Mouse (Mus musculus): ENCODE data around the gene Ctnnd1.

Ctnnd1 gene

DNA sequence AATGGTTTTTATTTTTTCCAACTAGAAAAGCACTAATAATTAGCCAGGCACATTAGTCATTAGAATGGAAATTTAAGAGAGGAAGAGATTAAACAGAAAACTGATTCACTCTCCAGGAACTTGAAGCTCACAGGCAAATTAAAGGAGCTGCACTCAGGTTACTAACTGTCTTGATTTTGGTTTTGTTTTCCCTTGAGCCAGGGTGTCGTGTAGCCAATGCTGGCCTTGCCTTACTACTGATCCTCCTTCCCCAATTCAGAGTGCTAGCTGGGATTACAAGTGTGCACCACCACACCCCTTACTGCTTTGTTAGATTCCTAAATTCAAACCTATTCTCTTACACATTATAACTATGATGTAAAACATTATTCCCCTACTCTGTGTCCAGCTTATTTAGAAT, 42.7 kb downstream of the Ctnnd1 start:
- no peak for DNase-seq (ENCODE audit: low spot score in 2 of 2)

DNA sequence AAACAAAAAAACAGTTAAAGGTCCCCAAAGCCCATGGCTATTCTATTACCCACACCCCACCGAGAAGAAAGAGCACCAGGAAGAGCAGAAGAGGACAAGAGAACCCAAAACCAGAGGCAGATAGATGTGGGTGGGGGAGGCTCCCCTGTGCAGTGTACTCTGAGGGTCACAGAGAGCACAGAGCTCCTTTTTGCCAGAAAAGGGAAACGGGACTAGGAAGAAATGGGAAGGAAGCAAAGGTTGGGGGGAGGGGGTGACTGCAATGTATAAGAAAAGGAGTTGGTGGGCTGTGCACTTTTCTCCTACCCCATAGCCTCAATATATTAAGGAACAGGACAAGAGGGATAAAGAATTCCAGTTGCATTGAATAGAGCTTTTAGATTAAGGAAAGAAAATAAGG, 49.6 kb downstream of the Ctnnd1 start:
- DNase-seq (ENCODE audit: low spot score in 2 of 2): no peak

DNA sequence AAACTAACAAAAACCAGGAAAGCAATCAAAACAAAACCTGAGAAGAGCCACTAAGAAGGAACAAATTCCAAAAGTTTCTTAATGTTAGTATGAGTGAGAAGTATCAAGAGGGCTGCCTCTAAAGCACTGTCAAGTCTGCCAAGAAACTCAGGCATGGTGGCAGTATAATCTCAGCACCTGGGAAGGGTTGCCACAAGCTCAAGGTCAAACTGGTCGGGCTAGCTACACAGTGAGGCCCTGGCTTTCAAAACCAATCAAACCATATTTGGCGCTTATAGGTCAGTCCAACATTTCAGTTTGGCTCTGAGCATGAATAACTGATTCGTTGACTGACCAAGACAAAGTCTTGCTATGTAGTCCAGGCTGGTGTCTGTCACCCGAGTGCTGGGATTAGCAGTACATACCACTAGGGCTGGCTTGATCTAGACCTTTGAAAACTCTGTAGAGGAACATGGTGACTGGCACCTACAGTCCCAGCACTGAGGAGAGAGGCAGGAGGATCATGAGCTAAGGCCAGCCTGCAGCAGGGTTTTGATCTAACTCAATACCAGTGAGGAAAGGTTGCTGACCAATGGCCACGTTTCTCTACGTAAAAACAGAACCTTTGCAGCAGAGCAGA, 51.2 kb downstream of the Ctnnd1 start:
- no peak for DNase-seq (ENCODE audit: low spot score in 2 of 2)

DNA sequence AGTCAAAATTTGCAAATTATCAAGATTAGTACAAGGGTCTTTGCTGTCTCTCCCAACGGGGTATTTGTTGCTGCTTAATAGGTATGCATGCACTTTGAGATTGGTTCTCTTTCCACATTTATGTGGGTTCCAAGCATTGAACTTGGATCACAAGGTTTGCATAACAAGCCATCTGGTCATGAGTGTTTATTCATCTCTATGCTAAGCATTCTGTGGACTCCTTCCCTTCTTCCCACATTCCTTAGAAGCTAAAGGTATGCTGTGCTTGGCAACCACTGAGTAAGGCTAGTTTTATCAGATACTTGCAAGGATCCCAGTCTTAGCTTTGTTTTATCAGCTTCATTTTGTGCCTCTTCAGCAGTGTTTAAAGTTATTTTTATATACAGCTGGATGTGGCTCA, 53.4 kb downstream of the Ctnnd1 start:
- DNase-seq (ENCODE audit: low spot score in 2 of 2): no peak

DNA sequence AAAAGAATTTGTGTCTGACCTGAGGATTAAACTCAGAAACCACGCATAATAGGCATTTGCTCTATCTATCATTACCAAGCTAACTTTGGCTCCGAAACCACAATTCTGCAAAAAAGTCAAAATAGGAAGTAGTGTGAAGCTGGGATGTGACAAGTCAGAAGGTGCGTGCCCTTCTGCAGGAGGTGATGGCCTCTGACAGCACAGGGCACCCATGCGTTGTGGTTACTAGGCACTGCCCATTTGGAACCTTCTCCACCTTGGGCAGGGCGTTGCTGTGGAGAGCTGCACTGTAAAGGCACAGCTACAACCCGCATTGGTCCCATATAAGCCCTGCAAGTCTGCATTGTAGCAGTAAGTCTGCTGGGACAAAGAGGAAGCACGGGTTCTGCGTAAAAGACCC, 57.8 kb downstream of the Ctnnd1 start:
- no peak for DNase-seq (ENCODE audit: low spot score in 2 of 2)

DNA sequence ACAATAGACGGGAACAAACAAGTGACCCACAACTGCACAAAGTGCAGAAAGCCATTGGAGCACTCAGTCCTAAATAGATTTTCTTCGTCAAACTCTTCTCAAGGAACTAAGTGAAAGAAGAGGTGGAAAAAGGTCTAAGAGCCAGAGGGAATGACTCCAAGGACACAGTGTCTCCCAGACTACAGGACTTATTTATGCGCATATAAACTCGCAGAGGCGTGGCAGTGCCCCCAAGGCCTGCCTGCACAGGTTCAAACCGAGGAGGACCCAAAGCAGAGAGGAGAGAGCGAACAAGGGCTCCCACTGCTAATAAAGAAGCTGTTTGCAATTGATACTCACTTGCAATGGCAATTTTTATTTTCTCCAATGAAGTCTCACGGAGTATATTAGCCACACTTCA, 64.9 kb downstream of the Ctnnd1 start:
- no peak for DNase-seq (ENCODE audit: low spot score in 2 of 2)

DNA sequence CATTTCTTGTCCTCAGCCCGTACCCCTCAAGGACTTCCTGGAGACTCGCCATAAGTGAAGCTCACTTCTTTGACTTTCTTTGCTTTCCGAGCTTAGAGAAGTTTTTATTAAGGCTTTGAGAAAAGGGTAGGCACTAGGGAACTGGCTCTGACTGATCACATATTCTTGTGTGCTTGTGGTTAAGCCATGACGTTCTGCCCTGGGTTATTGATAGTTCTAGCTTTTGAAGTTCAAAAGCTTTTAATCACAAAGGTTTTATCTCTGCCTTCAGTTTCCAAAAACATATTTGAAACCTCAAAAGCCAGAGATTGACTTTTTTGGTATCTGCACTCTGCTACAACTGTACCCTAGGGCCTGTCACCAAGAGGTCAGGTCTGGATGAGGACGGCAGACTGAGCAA, 68.3 kb downstream of the Ctnnd1 start:
- DNase-seq (ENCODE audit: low spot score in 2 of 2): no peak

DNA sequence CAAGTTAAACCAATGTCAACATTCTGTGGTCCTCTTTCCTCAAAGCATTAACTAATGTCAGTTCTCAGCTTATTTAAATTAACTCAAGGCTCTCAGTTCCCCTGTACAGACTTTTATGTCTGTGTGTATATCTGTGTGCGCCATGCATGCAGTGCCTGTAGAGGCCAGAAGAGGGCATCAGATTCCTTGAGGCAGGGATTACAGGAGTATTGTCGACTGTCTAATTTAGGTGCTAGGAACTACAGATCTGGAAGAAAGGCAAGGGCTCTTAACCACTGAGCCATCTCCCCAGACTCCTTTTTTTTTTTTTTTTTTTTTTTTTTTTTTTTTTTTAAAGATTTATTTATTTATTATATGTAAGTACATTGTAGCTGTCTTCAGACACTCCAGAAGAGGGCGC, 69.4 kb downstream of the Ctnnd1 start:
- DNase-seq (ENCODE audit: low spot score in 2 of 2): peak in 1 of 2 experiments; percentile 30

DNA sequence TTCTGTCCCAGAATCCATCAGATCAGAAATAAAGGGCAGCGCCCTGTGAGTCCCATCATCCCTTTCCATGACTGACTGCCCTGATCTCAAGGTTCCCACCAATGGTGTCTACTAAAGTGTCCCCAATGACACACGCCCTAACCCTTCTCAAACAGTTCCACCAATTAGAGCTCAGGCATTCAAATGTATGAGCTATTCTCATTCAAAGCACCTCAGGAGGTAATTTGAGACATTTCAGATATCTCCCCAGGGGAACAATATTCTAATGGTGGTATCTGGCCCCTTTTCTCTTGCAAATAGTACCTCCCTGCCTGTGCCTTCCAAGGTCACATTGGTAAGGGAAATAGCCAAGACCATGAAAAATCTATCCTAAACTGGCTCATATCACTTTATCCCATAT, 71.3 kb downstream of the Ctnnd1 start:
- no peak for DNase-seq (ENCODE audit: low spot score in 2 of 2)

DNA sequence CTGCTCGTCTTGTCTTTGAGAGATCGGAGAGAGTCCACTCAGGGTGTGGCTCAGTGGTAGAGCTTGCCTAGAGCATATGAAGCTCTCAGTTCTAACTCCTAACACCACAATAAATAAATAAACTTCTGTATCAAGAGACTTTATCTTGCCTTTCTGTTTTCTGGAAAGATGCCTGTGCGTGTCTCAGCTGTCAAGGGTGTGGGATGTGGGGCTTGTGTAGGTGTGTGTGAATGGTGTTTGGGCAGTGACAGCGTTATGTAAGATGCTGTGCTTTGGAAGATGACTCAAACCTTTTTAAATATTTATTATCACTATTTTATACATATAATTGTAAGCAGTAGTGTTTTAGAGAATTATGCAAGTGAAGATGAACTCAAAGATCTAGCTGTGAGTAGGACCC, 76.4 kb downstream of the Ctnnd1 start:
- DNase-seq (ENCODE audit: low spot score in 2 of 2): no peak

DNA sequence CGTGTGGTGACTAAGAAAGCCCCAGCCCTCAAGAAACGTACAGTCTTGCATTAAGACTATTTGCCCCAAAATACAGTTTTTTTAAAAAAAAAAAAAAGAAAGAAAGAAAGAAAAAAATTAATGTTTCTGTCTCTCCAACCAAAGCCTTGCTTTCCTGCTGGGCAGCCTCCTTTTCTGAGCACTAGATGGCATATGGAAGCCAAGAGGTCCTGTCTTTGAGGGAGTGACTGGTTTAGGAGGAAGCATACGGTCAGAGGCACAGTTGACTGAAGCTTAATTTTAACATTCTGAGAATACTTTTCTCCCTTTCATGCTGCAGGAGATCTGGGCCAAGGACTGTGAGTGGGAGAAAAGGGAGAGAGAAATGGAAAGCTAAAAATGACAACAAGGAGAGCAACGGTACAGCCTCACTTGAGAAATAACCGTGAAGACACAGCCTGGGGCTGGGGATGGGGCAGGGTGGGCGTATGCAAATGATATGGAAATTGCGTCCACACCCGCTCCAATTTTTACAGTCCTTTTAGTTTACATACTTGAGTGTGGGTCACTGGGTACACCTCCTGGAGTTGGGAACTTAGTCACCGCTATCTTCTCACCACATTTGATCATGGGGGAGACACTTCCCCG, 93.6 kb downstream of the Ctnnd1 start:
- no peak for DNase-seq (ENCODE audit: low spot score in 2 of 2)

DNA sequence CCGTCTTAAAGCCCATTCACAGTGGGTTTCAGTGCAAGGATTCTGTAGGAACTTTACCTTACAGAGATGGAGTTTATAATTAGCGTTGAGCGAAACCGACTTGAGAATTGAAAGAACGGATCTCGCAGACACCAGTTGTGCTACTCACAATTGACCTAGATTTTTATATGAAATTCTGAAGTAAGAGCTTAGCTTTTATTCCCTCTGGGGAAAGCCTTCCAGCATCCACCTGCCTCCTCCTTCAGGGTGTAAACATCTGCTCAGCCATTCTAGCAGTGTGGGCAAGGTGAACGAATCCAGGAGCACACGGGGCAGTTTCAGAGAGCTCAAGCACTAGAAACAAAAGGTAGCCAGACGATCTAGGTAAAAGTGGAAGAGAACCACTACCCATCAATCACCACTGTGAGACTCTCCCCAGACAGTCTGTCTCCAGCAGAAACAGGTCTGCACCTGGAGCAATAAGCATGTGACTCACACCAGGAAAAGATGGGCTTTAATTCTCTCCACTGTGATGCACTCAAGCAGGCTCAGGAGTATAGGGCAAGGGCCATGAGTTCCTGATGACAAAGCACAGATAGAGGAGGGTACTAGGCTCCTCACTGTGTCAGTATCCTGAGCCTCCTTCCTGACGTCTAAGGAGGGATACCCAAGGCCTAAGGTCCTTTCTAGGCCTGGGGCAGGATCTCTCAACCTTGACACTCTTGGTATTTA, 99.0 kb downstream of the Ctnnd1 start:
- no peak for DNase-seq (ENCODE audit: low spot score in 2 of 2)
